Mouse (Mus musculus) central nervous system, embryonic 14 days (tissue): Measurements from ENCODE around the gene Ubqln1. TPM values are rescaled to one million over a fixed set of nuclear protein-coding genes. Genes with fewer than 3 reads are reported as not detected.

Source experiments
- polyA plus RNA-seq: library from polyadenylated mRNA; depleted of rRNA; stranded (reverse); fragments of >200 nt; gene quantifications from 2 replicates; pipeline ENCODE4 v1.2.3, GENCODE M21; 2012; rRNA removed

Ubqln1 gene
- 98.5 and 108 TPM in 2 replicates for polyA plus RNA-seq

GRCm38 (mm10) chr13:58215592-58216341, at the start of gene Ubqln1:
Ubqln1 (minus strand) TSS chr13:58215653.

GRCm38 (mm10) chr13:58157447-58158098, 57.9 kb downstream of the Ubqln1 start, which contains the start of gene Idnk:
Idnk (plus strand) TSS chr13:58157649.

GRCm38 (mm10) chr13:58128396-58128767, 87.1 kb downstream of the Ubqln1 start, which contains the start of gene Hnrnpa0:
Hnrnpa0 (minus strand) TSS chr13:58128556.

Other genes starting within 250 kb of the Ubqln1 start
- gene Klhl3, start 102.1 kb downstream of the Ubqln1 start, polyA plus RNA-seq, result 6.5 and 7.8 TPM in 2 replicates
- gene Hnrnpa0, start 87.1 kb downstream of the Ubqln1 start, polyA plus RNA-seq, result 342 and 384 TPM in 2 replicates
- gene Idnk, start 58.0 kb downstream of the Ubqln1 start, polyA plus RNA-seq, result 32.0 and 35.8 TPM in 2 replicates
- gene Gkap1, start 60.0 kb upstream of the Ubqln1 start, polyA plus RNA-seq, result 32.9 and 37.1 TPM in 2 replicates
- gene Kif27, start 143.5 kb upstream of the Ubqln1 start, polyA plus RNA-seq, result 2.2 TPM in 2 replicates
- gene 2210016F16Rik, start 169.6 kb upstream of the Ubqln1 start, polyA plus RNA-seq, result 12.9 and 14.3 TPM in 2 replicates
- 14.0 and 14.5 TPM in 2 replicates for gene Rmi1, start 186.6 kb upstream of the Ubqln1 start, polyA plus RNA-seq
- 965 and 1,140 TPM in 2 replicates for gene Hnrnpk, start 187.7 kb upstream of the Ubqln1 start, polyA plus RNA-seq